Mouse (Mus musculus) T-helper 1 cell (primary cell): ENCODE data around the gene Sspo.

Experiments
- in situ Hi-C: fragments of 300-600 bp; cut with MboI, MseI; formaldehyde crosslinking; loops from one replicate; pipeline ENCODE4 v1.15.1; 2025; ENCODE audit warnings: high pct_unique_total_duplicates

The Sspo gene

GRCm38 (mm10) chr6:48435706-48436349 is 12.2 kb upstream of the Sspo start:
- in situ Hi-C loops: no loop called here

GRCm38 (mm10) chr6:48437679-48438376 is 10.2 kb upstream of the Sspo start:
- in situ Hi-C loops: no loop called here

- in situ Hi-C loops: no loop called here
These were observed 9.4 kb upstream of the Sspo start for GRCm38 (mm10) chr6:48438475-48439125.

- in situ Hi-C loops: no loop called here
These were observed 8.4 kb upstream of the Sspo start for GRCm38 (mm10) chr6:48439654-48440053.

- in situ Hi-C loops: no loop called here
These were observed 7.6 kb upstream of the Sspo start for GRCm38 (mm10) chr6:48440306-48441014.

- in situ Hi-C loops: no loop called here
These were observed 4.3 kb upstream of the Sspo start for GRCm38 (mm10) chr6:48443592-48444309.

- in situ Hi-C loops: no loop called here
These were observed 3.5 kb upstream of the Sspo start for GRCm38 (mm10) chr6:48444310-48445180.

- in situ Hi-C loops: no loop called here
These were observed 2.6 kb upstream of the Sspo start, which contains the start of gene Zfp467 for GRCm38 (mm10) chr6:48445181-48446101. Gene Zfp467, minus strand, starts transcription at chr6:48445825.

GRCm38 (mm10) chr6:48446256-48446655 is 1.8 kb upstream of the Sspo start:
- in situ Hi-C loops: no loop called here

- in situ Hi-C loops: no loop called here
These were observed 1.1 kb upstream of the Sspo start for GRCm38 (mm10) chr6:48446896-48447295.

- in situ Hi-C loops: no loop called here
These were observed 498 bp downstream of the Sspo start for GRCm38 (mm10) chr6:48448527-48448926.

- in situ Hi-C loops: no loop called here
These were observed 4.1 kb downstream of the Sspo start for GRCm38 (mm10) chr6:48452151-48452550.

- in situ Hi-C loops: no loop called here
These were observed 4.7 kb downstream of the Sspo start for GRCm38 (mm10) chr6:48452771-48453170.

- in situ Hi-C loops: no loop called here
These were observed 17.1 kb downstream of the Sspo start for GRCm38 (mm10) chr6:48464966-48465679.

GRCm38 (mm10) chr6:48466715-48467114 is 18.7 kb downstream of the Sspo start:
- in situ Hi-C loops: no loop called here

- in situ Hi-C loops: no loop called here
These were observed 19.5 kb downstream of the Sspo start for GRCm38 (mm10) chr6:48467490-48467889.

GRCm38 (mm10) chr6:48470739-48471138 is 22.7 kb downstream of the Sspo start:
- in situ Hi-C loops: no loop called here

- in situ Hi-C loops: loop anchor here (5.0 kb wide), 1 partner anchor 66 kb away; no protein-coding TSS in a partner anchor
These were observed 30.4 kb downstream of the Sspo start for GRCm38 (mm10) chr6:48478446-48478845.

- in situ Hi-C loops: no loop called here
These were observed 34.5 kb downstream of the Sspo start for GRCm38 (mm10) chr6:48482501-48482900.
